Mouse (Mus musculus) bone marrow, adult 2 months (tissue): Measurements from ENCODE around the gene Grk1.

Experiments used
- CTCF ChIP-seq: fragments of 200-500 bp; IDR thresholded peaks from 2 replicates; pipeline ENCODE4 v1.5.1; 2011; ENCODE audit warnings: low read length, control low read depth; ENCODE audit not compliant: control insufficient read depth, insufficient read depth
- POLR2A ChIP-seq: fragments of 200-500 bp; IDR thresholded peaks from 2 replicates; pipeline ENCODE4 v1.6.1; 2011; ENCODE audit warnings: low read depth, mild to moderate bottlenecking, control low read depth, low read length, borderline replicate concordance; ENCODE audit not compliant: control insufficient read depth

GRCm38 (mm10) chr8:13428156-13428555 is 23.3 kb downstream of the Grk1 start:
- no peak for TF ChIP-seq POLR2A
- TF ChIP-seq CTCF: no peak
